Mouse (Mus musculus) G1E (cell line): ENCODE data around the gene Nup153. TPM values are rescaled to one million over a fixed set of nuclear protein-coding genes. Genes with fewer than 3 reads are reported as not detected.

Experiments
- ATAC-seq: 2 replicates; pipeline ENCODE4 v1.8.0; 2016; ENCODE audit warnings: mild to moderate bottlenecking; ENCODE audit not compliant: insufficient number of reproducible peaks, poor library complexity, low FRiP score, severe bottlenecking; ENCODE audit errors: extremely low read depth
- DNase-seq: peaks from one replicate; pipeline ENCODE4 v3.0.0; 2012; ENCODE audit warnings: low spot score
- H3K27me3 ChIP-seq: 2 replicates; pipeline ENCODE4 v1.6.1; 2012; ENCODE audit warnings: mild to moderate bottlenecking, low read length, inconsistent platforms; ENCODE audit not compliant: insufficient read depth
- H3K36me3 ChIP-seq: replicated peaks from 2 replicates; pipeline ENCODE3; 2012; ENCODE audit warnings: mild to moderate bottlenecking, inconsistent platforms
- H3K4me1 ChIP-seq: 2 replicates; pipeline ENCODE4 v1.6.1; 2012; ENCODE audit warnings: low read depth, low read length, inconsistent platforms, mixed read lengths; ENCODE audit not compliant: insufficient read depth
- H3K4me3 ChIP-seq: 2 replicates; pipeline ENCODE4 v1.5.1; 2012; ENCODE audit warnings: low read depth, mild to moderate bottlenecking, inconsistent platforms, low read length, moderate library complexity, mixed read lengths
- H3K9me3 ChIP-seq: replicated peaks from 2 replicates; pipeline ENCODE4 v1.6.1; 2012; ENCODE audit warnings: inconsistent platforms
- CTCF ChIP-seq: IDR thresholded peaks from 2 replicates; pipeline ENCODE4 v1.5.1; 2012; ENCODE audit warnings: low read depth, low read length, inconsistent platforms, mixed read lengths
- GATA1 ChIP-seq: IDR thresholded peaks from 2 replicates; pipeline ENCODE4 v1.6.1; 2012; ENCODE audit warnings: borderline replicate concordance, low read length, inconsistent platforms, mixed read lengths
- GATA2 ChIP-seq: IDR thresholded peaks from 2 replicates; pipeline ENCODE4 v1.6.1; 2012; ENCODE audit warnings: low read depth, low read length, inconsistent platforms, borderline replicate concordance
- POLR2AphosphoS5 ChIP-seq: IDR thresholded peaks from 2 replicates; pipeline ENCODE4 v1.6.1; 2012; ENCODE audit warnings: low read depth, low read length, inconsistent platforms; ENCODE audit not compliant: insufficient replicate concordance
- TAL1 ChIP-seq: conservative IDR thresholded peaks from 2 replicates; pipeline ENCODE4 v1.6.1; 2012; ENCODE audit warnings: low read depth, low read length, inconsistent platforms, mixed read lengths
- polyA plus RNA-seq: library from polyadenylated mRNA; stranded (reverse); fragments of >175 nt; gene quantifications from 2 replicates; pipeline ENCODE4 v1.2.3, GENCODE M21; 2012
- total RNA-seq, 2 experiments: library from RNA; stranded (forward) in 1 of 2; stranded (reverse) in 1 of 2; fragments of 200-1000 nt in 1 of 2; fragments of >200 nt in 1 of 2; fragmentation: Nextera tagmentation in 1 of 2; gene quantifications; 2 replicates each; pipeline ENCODE4 v1.2.3; 2014 to 2017

Nup153 gene
- total and polyA plus RNA-seq, 3 experiments, result 21.1 to 235 (median 92.3) TPM

DNA sequence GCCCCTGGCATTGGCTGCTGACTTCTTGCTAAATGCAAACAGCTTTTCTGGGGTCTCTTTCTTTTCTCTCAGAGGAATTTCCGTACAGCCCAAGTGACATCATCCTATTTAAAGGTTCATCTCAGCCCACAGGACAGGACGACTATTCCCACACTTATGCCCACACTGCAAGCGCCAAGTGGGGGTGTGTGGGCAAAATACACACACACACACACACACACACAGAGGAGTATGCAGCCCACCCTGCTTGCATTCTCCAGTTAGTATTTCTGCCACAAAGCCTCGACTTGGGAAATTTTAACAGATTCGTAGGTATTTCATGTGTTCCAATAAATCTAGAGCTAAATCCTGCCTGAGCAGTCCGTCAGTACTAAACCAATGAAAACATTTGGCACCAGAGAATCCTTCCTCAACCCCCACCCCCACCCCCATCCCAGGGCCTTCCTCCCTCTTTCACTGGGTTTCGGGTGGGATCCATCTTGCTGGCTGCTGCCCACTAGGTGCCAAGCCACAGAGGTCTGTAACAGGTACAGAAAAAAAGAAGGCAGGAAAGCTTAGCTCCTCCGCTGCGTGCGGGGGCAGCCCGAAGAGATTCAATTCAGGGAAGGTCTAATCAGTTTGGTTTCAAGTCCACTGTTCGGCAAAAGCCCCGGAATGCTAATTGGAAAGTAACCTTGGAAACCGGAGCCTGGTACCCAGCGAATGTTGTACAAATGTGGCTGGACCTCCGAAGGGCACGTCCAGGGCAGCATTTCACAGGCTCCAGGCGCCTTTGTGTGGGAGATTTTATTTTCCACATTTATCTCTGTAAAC lies 94.2 kb downstream of the Nup153 start:
- no peak for ATAC-seq
- no peak overlapping the region for H3K4me3 ChIP-seq
- no peak for DNase-seq
- H3K4me1 ChIP-seq, result peaks cover 3% of the 10 kb centered on the region; the same call in 1 of the 2 replicates
- peaks cover 31% of the 10 kb centered on the region for H3K27me3 ChIP-seq
- TF ChIP-seq CTCF (no peak), TAL1 (no peak), GATA1 (no peak), GATA2 (no peak), POLR2AphosphoS5 (no peak)
- H3K36me3 ChIP-seq, result no peaks in the 10 kb centered on the region
- no peaks in the 10 kb centered on the region for H3K9me3 ChIP-seq

DNA sequence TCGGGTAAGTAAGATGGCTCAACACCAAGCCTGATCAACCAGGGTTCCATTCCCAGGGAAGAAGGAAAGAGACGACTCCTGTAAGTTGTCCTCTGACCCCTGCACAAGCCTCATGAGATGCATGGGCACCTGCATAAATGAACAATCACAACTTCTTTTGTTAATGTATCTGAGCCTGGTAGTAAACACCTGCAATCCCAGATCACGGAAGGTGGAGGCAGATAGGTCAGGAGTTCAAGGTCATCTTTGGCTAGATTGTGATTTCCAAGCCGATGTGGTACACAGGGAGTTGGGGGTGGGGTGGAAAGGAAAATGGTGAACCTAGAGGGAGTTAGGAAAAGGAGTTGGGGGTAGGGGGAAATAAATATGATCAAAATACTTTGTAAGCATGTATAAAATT lies 94.9 kb downstream of the Nup153 start:
- no peak for DNase-seq
- H3K36me3 ChIP-seq, result no peaks in the 10 kb centered on the region
- no peak for ATAC-seq
- no peak overlapping the region for H3K4me3 ChIP-seq
- H3K9me3 ChIP-seq, result no peaks in the 10 kb centered on the region
- H3K27me3 ChIP-seq, result peaks cover 32% of the 10 kb centered on the region
- no peak for TF ChIP-seq CTCF
- TF ChIP-seq GATA2, result no peak
- no peak for TF ChIP-seq POLR2AphosphoS5
- peaks cover 3% of the 10 kb centered on the region; the same call in 1 of the 2 replicates for H3K4me1 ChIP-seq

Other genes with a start within 250 kb of the Nup153 start
- gene Cap2, start 226.1 kb downstream of the Nup153 start, total RNA-seq (2014; fragmentation: Nextera tagmentation), result not detected in 2 replicates
- gene Cap2, start 226.1 kb downstream of the Nup153 start, total RNA-seq (2017), result 0.05 TPM in 1 of 2 replicates, not detected in the other
- not detected in 2 replicates for gene Cap2, start 226.1 kb downstream of the Nup153 start, polyA plus RNA-seq
- gene Fam8a1, start 58.4 kb downstream of the Nup153 start, total RNA-seq (2014; fragmentation: Nextera tagmentation), result 39.4 and 44.9 TPM in 2 replicates
- 26.3 and 29.0 TPM in 2 replicates for gene Fam8a1, start 58.4 kb downstream of the Nup153 start, total RNA-seq (2017)
- gene Fam8a1, start 58.4 kb downstream of the Nup153 start, polyA plus RNA-seq, result 7.2 and 9.8 TPM in 2 replicates
- gene Kif13a, start 201.9 kb upstream of the Nup153 start, total RNA-seq (2014; fragmentation: Nextera tagmentation), result not detected in 2 replicates
- 0.16 and 0.23 TPM in 2 replicates for gene Kif13a, start 201.9 kb upstream of the Nup153 start, total RNA-seq (2017)
- not detected in 2 replicates for gene Kif13a, start 201.9 kb upstream of the Nup153 start, polyA plus RNA-seq